Mouse (Mus musculus): ENCODE results near the gene Kdm1a. TPM values are rescaled to one million over a fixed set of nuclear protein-coding genes. Genes with fewer than 3 reads are reported as not detected.

Gene Kdm1a
- polyA plus RNA-seq, 1 experiment from 2014 or later: 21.4 TPM

DNA sequence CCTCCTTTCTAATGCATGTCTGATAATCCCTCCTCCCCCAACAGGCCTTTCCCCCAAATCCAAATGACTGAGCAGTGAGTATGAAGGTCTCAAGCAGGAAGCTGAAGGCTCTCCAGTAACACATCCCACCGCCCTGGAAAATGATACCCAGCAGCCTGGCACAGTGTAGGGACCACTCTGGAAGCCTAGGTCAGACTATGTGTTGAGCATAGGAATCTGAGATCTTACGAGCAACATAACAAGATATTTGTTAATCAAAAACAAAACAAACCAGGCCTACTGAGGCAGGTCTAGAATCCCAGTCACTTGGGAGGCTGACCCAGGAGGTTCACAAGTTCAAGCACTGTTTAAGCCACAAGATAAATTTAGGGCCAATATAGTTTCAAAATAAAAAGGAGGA, 2.0 kb downstream of the Kdm1a start:
- no peak for ATAC-seq (replicated peaks; ENCODE audit: insufficient number of reproducible peaks, insufficient read depth, low FRiP score, low read depth)
- WGBS: 83% methylated on average over 2 of the region's 2 CpGs
- Histone ChIP-seq H3K27ac (no peak overlapping the region), H3K9ac (no peak overlapping the region), H3K36me3 (no peaks in the 10 kb centered on the region), H3K4me2 (peak overlapping the region; percentile 64), H3K9me3 (replicated peaks) (no peaks in the 10 kb centered on the region), H3K27me3 (no peaks in the 10 kb centered on the region), H3K4me1 (replicated peaks) (peaks cover 25% of the 10 kb centered on the region), H3K4me3 (peak overlapping the region; percentile 83)

DNA sequence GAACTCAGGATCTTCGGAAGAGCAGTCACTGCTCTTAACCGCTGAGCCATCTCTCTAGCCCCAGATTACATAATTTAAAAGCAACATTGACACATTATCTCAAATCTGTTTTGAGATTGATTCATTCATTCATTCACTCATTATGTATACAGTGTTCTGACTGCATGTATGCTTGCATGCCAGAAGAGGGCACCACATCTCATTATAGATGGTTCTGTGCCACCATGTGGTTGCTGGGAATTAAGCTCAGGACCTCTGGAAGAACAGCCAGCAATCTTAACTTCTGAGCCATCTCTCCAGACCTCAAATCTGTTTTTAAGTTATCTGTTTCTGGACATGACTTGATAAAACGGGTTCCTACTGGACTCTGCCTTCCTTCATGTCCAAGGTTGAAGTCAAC, 2.7 kb downstream of the Kdm1a start:
- no peak overlapping the region for H3K9ac ChIP-seq
- H3K27ac ChIP-seq: no peak overlapping the region
- WGBS: 93% methylated on average over 3 of the region's 3 CpGs
- ATAC-seq (replicated peaks; ENCODE audit: insufficient number of reproducible peaks, insufficient read depth, low FRiP score, low read depth): no peak
- H3K9me3 ChIP-seq (replicated peaks): no peaks in the 10 kb centered on the region
- H3K27me3 ChIP-seq: no peaks in the 10 kb centered on the region
- no peak overlapping the region for H3K4me3 ChIP-seq
- H3K36me3 ChIP-seq: no peaks in the 10 kb centered on the region
- H3K4me1 ChIP-seq (replicated peaks): peaks cover 25% of the 10 kb centered on the region
- 0 out of 2 replicates have a peak overlapping the region, but pooled peaks have one; percentile 64 for H3K4me2 ChIP-seq

DNA sequence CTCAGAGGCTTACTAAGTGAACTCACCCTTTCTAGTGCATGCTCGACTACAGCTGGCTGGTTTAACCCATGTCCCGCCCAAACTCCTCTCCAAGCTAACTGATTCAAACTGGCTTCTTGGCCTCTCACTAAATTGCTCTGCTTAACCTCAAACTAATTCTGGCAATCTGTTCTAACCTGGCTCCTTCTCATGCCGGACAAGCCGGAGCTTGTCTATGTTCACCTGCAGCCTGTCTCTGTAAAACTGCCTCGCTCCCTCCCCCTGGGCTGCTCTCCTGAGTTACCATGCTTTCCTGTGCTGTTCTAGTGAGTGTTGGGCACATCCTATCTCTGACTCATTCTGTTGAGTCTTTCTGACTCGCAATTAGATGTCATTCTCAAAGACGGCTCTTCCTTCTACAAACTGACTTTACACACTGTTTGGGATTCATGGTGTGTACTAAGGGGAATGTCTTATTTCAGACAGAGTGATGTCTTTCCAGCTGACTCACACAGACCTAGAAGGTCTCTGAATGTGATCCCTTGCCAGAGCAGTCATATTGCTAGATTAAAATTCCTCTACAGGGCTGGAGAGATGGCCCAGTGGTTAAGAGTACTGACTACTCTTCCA, 4.2 kb downstream of the Kdm1a start:
- Histone ChIP-seq H3K9ac (no peak overlapping the region), H3K27ac (no peak overlapping the region), H3K4me3 (no peak overlapping the region), H3K36me3 (no peaks in the 10 kb centered on the region), H3K9me3 (replicated peaks) (no peaks in the 10 kb centered on the region), H3K4me2 (no peak overlapping the region), H3K4me1 (replicated peaks) (peaks cover 35% of the 10 kb centered on the region), H3K27me3 (no peaks in the 10 kb centered on the region)
- WGBS: 75% methylated on average over 7 of the region's 7 CpGs
- no peak for ATAC-seq (replicated peaks; ENCODE audit: insufficient number of reproducible peaks, insufficient read depth, low FRiP score, low read depth)

DNA sequence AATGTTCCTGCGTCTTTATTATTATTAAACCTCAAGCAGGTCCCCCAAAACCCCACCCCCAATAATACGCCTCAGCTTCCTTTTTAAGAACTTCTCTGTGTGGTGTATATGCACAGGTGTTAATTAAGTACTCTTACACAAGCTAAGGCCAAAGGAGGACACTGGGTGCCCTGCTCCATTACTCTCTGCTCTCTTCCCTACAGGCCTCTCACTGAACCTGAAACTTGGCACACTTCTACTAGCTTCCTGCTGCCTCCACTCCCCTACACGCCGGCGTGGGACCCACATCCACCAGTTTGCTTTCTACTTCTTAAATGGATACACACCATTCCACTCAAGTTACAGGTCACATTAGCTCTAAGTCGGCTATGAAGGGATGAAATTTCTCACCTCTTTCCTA, 7.3 kb downstream of the Kdm1a start:
- Histone ChIP-seq H3K4me2 (no peak overlapping the region), H3K4me3 (no peak overlapping the region), H3K9me3 (replicated peaks) (no peaks in the 10 kb centered on the region), H3K9ac (no peak overlapping the region), H3K4me1 (replicated peaks) (peaks cover 22% of the 10 kb centered on the region), H3K36me3 (peaks cover 7% of the 10 kb centered on the region; the same call in 1 of the 2 replicates), H3K27me3 (no peaks in the 10 kb centered on the region), H3K27ac (no peak overlapping the region)
- ATAC-seq (replicated peaks; ENCODE audit: insufficient number of reproducible peaks, insufficient read depth, low FRiP score, low read depth): no peak
- WGBS: 80% methylated on average over 6 of the region's 6 CpGs

DNA sequence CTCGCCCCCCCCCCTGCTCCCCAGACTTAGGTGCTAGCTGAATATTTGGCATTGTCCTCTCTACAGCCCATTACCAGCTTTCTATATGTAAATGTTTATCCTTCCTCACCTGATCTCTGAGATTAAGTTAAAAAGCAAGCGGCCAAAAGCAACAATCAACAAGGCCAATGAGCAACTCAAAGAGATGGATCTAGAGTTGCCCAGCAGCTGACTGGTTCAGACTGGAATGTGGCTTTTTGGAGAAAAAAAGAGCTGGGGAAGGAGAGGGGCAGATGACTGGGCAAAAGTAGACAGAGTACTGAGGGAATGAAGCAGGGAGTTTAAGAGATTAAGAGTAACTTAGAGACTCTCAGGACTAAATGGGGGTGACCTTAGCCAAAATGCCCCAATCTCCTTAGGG, 8.5 kb downstream of the Kdm1a start:
- Histone ChIP-seq H3K4me1 (replicated peaks) (peaks cover 21% of the 10 kb centered on the region), H3K9me3 (replicated peaks) (no peaks in the 10 kb centered on the region), H3K4me2 (no peak overlapping the region), H3K27ac (no peak overlapping the region), H3K36me3 (peaks cover 8% of the 10 kb centered on the region; the same call in 1 of the 2 replicates), H3K9ac (no peak overlapping the region), H3K4me3 (no peak overlapping the region), H3K27me3 (no peaks in the 10 kb centered on the region)
- WGBS: 79% methylated on average over 2 of the region's 2 CpGs
- no peak for ATAC-seq (replicated peaks; ENCODE audit: insufficient number of reproducible peaks, insufficient read depth, low FRiP score, low read depth)

DNA sequence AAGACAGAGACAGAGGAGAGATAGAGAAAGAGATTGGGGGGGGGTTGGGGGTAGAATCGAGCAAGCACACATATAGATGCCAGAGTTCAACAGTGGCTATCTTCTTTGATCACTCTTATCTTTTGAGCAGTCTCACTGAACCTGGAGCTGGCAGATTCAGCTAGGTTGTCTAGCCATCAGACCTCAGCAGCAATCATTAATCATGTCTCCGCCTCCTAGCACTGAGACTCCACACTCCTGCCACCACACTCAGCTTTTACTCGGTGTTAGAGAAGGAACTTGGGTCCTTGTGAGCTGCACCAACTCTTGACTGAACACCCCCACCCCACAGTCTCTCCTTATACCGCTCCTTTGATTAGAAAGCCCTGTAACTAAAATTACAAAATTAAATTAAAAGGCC, 10.4 kb downstream of the Kdm1a start:
- Histone ChIP-seq H3K9me3 (replicated peaks) (no peaks in the 10 kb centered on the region), H3K4me2 (no peak overlapping the region), H3K9ac (no peak overlapping the region), H3K27me3 (no peaks in the 10 kb centered on the region), H3K4me1 (replicated peaks) (peaks cover 20% of the 10 kb centered on the region), H3K27ac (no peak overlapping the region), H3K36me3 (peaks cover 8% of the 10 kb centered on the region; the same call in 1 of the 2 replicates), H3K4me3 (no peak overlapping the region)
- ATAC-seq (replicated peaks; ENCODE audit: insufficient number of reproducible peaks, insufficient read depth, low FRiP score, low read depth): no peak
- WGBS: 55% methylated on average over 4 of the region's 4 CpGs

DNA sequence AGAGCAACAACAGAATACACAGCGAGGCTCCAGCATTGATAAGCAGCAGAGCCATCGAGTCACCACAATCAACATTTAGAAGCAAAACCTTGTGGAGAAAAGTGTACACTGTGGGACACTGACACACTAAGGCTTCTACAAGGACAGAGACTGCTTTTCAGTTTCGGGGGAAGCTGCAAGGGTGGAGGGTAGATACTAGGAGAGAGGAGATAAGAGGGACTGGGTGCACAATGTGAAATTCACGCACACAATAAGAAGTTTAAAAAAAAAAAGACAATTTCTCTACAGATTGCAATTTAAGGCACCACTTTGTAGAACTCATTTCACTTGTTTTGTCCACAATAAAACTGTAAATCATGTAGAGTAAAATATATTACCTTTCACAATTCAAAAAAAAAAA, 14.5 kb downstream of the Kdm1a start:
- no peak for ATAC-seq (replicated peaks; ENCODE audit: insufficient number of reproducible peaks, insufficient read depth, low FRiP score, low read depth)
- 60% methylated on average over 4 of the region's 4 CpGs for WGBS
- H3K4me1 ChIP-seq (replicated peaks): peaks cover 16% of the 10 kb centered on the region
- no peaks in the 10 kb centered on the region for H3K9me3 ChIP-seq (replicated peaks)
- H3K4me2 ChIP-seq: no peak overlapping the region
- H3K4me3 ChIP-seq: no peak overlapping the region
- no peak overlapping the region for H3K9ac ChIP-seq
- no peaks in the 10 kb centered on the region for H3K27me3 ChIP-seq
- H3K36me3 ChIP-seq: peaks cover 8% of the 10 kb centered on the region; the same call in 1 of the 2 replicates
- H3K27ac ChIP-seq: no peak overlapping the region

DNA sequence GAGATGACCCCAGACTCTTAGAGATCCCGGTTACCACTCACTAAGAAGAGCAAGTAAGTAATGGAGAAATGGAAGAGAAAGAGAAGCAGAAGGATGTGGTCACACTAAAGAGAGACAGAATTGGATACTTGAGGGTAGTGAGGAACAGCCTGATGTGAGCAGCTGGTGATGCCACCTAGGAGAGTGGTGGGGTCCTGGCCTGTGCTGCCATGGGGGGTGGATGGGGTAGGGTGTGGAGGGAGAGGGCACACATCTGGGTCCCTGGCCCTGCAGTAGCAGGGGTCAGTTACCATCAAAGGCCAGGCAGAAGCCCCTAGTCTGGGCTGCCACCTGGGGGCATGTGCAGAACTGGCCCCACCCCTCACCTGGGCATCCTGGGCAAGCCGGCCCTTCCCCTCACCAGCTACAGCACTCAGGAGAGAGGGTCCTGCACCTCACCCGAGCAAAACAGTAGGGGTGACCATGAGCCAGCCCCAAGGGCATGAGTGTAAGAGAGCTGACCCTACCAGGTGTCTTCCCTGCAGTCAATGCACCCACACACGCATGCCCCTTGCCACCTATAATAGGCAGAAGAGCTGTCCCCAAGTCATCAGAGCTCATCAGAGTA, 15.2 kb downstream of the Kdm1a start:
- H3K4me3 ChIP-seq: no peak overlapping the region
- no peaks in the 10 kb centered on the region for H3K9me3 ChIP-seq (replicated peaks)
- H3K4me2 ChIP-seq: no peak overlapping the region
- peaks cover 16% of the 10 kb centered on the region for H3K4me1 ChIP-seq (replicated peaks)
- no peak for ATAC-seq (replicated peaks; ENCODE audit: insufficient number of reproducible peaks, insufficient read depth, low FRiP score, low read depth)
- 86% methylated on average over 4 of the region's 4 CpGs for WGBS
- no peak overlapping the region for H3K27ac ChIP-seq
- peaks cover 8% of the 10 kb centered on the region; the same call in 1 of the 2 replicates for H3K36me3 ChIP-seq
- H3K27me3 ChIP-seq: no peaks in the 10 kb centered on the region
- no peak overlapping the region for H3K9ac ChIP-seq

DNA sequence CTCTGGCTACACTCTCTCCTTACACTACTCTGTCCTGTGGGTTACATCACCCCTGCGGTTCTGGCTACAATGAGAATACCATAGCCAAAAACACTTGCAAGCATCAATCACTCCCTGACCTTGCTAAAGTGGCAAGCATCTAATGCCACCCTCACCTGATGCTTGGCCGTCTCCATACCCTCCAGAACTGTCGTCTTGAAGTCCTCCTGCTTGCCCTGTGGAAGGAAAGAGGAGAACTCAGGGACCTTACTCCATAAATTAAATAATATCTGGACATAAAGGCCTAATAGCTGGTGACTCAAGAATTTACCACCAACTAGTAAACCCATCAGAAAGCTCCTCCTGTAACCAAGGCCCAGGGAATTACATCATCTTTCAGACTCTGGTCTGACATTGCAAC, 20.6 kb downstream of the Kdm1a start:
- H3K27ac ChIP-seq: no peak overlapping the region
- peaks cover 23% of the 10 kb centered on the region for H3K4me1 ChIP-seq (replicated peaks)
- no peak overlapping the region for H3K9ac ChIP-seq
- H3K27me3 ChIP-seq: no peaks in the 10 kb centered on the region
- 83% methylated on average over 3 of the region's 3 CpGs for WGBS
- H3K9me3 ChIP-seq (replicated peaks): no peaks in the 10 kb centered on the region
- H3K4me3 ChIP-seq: no peak overlapping the region
- H3K36me3 ChIP-seq: no peaks in the 10 kb centered on the region
- no peak for ATAC-seq (replicated peaks; ENCODE audit: insufficient number of reproducible peaks, insufficient read depth, low FRiP score, low read depth)
- H3K4me2 ChIP-seq: no peak overlapping the region

DNA sequence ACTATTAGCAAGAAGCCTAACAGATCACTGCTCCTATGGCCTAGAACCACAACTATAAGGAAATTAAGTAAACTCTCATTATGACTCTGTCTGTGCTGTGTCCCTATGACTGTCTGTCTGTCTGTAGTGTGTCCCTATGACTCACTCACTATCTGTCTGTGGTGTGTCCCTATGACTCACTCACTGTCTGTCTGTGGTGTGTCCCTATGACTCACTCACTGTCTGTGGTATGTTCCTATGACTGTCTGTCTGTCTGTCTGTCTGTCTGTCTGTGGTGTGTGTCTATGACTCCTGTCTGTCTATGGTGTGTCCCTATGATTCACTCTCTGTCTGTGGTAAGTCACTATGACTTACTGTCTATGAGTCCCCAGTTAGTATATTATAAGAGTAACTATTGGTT, 32.5 kb downstream of the Kdm1a start:
- Histone ChIP-seq H3K27me3 (no peaks in the 10 kb centered on the region), H3K4me2 (no peak overlapping the region), H3K27ac (no peak overlapping the region), H3K4me3 (no peak overlapping the region), H3K9me3 (replicated peaks) (no peaks in the 10 kb centered on the region), H3K9ac (no peak overlapping the region), H3K4me1 (replicated peaks) (peaks cover 10% of the 10 kb centered on the region), H3K36me3 (peaks cover 46% of the 10 kb centered on the region)
- ATAC-seq (replicated peaks; ENCODE audit: insufficient number of reproducible peaks, insufficient read depth, low FRiP score, low read depth): no peak

DNA sequence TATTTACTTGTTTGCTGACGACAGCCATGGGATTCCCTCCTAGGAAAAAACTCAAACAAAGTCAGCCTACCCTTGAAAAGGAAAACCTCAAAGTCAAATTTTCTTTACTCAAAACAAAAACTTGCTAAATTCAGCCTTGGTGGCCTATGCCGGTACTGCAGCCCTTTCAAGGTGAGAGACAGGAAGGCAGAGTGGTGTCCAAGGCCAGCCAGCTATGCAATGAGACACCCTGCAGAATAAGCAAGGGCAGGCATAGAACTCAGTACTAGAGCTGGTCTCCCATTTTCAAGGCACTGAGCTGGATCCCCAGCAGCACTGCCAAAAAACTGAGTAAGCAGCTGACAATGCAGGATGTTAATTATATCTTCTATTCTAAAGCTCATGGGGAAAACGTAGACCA, 33.9 kb downstream of the Kdm1a start:
- Histone ChIP-seq H3K9me3 (replicated peaks) (no peaks in the 10 kb centered on the region), H3K36me3 (peaks cover 58% of the 10 kb centered on the region), H3K4me2 (no peak overlapping the region), H3K9ac (no peak overlapping the region), H3K4me3 (no peak overlapping the region), H3K4me1 (replicated peaks) (peaks cover 7% of the 10 kb centered on the region), H3K27ac (no peak overlapping the region), H3K27me3 (no peaks in the 10 kb centered on the region)
- WGBS: 73% methylated on average over 3 of the region's 3 CpGs
- ATAC-seq (replicated peaks; ENCODE audit: insufficient number of reproducible peaks, insufficient read depth, low FRiP score, low read depth): no peak

DNA sequence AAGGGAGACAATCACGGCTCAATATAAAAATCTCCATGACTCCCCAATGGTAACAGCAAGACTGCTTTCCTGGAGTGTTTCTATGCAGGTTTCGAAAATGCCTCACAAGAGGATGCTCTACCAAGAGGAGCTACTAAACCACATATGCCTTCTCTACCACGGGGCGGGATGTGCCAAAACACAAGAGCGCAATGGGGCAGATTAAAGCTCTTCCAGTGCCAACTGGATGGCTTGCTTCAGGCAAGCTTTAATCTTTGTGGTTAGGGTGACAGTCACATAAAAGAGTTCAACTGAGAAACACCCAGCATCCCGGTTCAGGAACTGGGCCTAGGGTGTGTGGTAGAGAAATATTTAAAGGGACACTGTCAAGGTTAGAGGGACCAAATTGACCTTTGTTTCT, 39.8 kb downstream of the Kdm1a start:
- Histone ChIP-seq H3K27me3 (no peaks in the 10 kb centered on the region), H3K9ac (no peak overlapping the region), H3K27ac (no peak overlapping the region), H3K36me3 (peaks cover 67% of the 10 kb centered on the region), H3K9me3 (replicated peaks) (no peaks in the 10 kb centered on the region), H3K4me2 (no peak overlapping the region), H3K4me3 (no peak overlapping the region), H3K4me1 (replicated peaks) (peaks cover 5% of the 10 kb centered on the region; the same call in 1 of the 2 replicates)
- 77% methylated on average over 6 of the region's 6 CpGs for WGBS
- ATAC-seq (replicated peaks; ENCODE audit: insufficient number of reproducible peaks, insufficient read depth, low FRiP score, low read depth): no peak

Measured in heart, embryonic 15.5 days (tissue).